Mouse (Mus musculus) hindbrain, embryonic 12.5 days (tissue): Measurements from ENCODE around the gene Pdcd4. TPM values are rescaled to one million over a fixed set of nuclear protein-coding genes. Genes with fewer than 3 reads are reported as not detected.
A peak's percentile ranks its signal among the peaks of the same experiment; 100 is the strongest.

Source experiments
- ATAC-seq: fragments of 200-750 bp; cut with Nextera tagmentation; 2 replicates; pipeline ENCODE4 v1.8.0; 2017; ENCODE audit warnings: moderate TSS enrichment; ENCODE audit not compliant: low FRiP score
- H3K27ac ChIP-seq: fragments of 300-500 bp; sonication (generic); 2 replicates; pipeline ENCODE4 v1.5.1; 2016; ENCODE audit warnings: mild to moderate bottlenecking
- H3K27me3 ChIP-seq: fragments of 300-500 bp; sonication (generic); 2 replicates; pipeline ENCODE4 v1.6.1; 2016; ENCODE audit warnings: mild to moderate bottlenecking
- H3K36me3 ChIP-seq: fragments of 300-500 bp; sonication (generic); 2 replicates; pipeline ENCODE4 v1.6.1; 2016; ENCODE audit warnings: mild to moderate bottlenecking
- H3K4me1 ChIP-seq: fragments of 300-500 bp; sonication (generic); 2 replicates; pipeline ENCODE4 v1.6.1; 2016
- H3K4me2 ChIP-seq: fragments of 300-500 bp; sonication (generic); replicated peaks from 2 replicates; pipeline ENCODE4 v1.6.1; 2016; ENCODE audit warnings: mild to moderate bottlenecking
- H3K4me3 ChIP-seq: fragments of 300-500 bp; sonication (generic); 2 replicates; pipeline ENCODE4 v1.5.1; 2016; ENCODE audit warnings: mild to moderate bottlenecking
- H3K9ac ChIP-seq: fragments of 300-500 bp; sonication (generic); 2 replicates; pipeline ENCODE4 v1.6.1; 2016; ENCODE audit warnings: mild to moderate bottlenecking, moderate library complexity
- H3K9me3 ChIP-seq: fragments of 300-500 bp; sonication (generic); replicated peaks from 2 replicates; pipeline ENCODE4 v1.6.1; 2016; ENCODE audit warnings: mild to moderate bottlenecking
- WGBS: fragments of 180-500 bp; shearing (Covaris S2); methylation state at CpG from one replicate; pipeline ENCODE4 v1.1.7; 2016; 5-methylcytosine and 5-hydroxymethylcytosine counted together
- polyA plus RNA-seq: library from polyadenylated mRNA; unstranded; fragments of >200 nt; fragmentation: Nextera tagmentation; extraction: Ambion mirVana; gene quantifications from 2 replicates; pipeline ENCODE4 v1.2.1, GENCODE M21; 2016

The Pdcd4 gene
- polyA plus RNA-seq, 1 experiment from 2014 or later, result 103 TPM

DNA sequence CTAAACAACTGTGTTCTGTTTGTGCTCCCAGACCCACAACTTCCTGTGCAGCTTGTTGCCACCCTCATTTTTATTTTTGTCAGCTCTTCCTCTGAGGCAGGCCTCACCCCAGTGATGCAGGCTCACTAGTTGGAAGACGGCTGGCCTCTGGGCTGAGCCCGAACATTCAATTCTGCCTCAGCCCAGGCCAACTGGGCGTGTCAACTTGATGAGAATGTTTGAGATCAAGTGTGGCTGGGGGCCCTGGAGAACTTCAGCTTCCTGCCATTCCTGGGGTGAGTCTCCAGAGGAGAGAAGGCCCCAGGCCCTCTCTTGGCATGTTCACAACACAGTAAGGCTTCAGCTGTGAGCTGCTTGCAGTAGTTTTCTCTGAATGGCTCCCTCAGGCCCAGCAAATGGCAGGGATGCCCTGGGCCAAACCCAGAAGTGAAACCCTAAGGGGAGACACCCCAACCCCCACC is 1.7 kb downstream of the Pdcd4 start:
- no peak overlapping the region for H3K27ac ChIP-seq
- no peak overlapping the region for H3K4me3 ChIP-seq
- no peaks in the 10 kb centered on the region for H3K9me3 ChIP-seq
- WGBS, result 84% methylated on average over 3 of the region's 3 CpGs
- H3K4me1 ChIP-seq, result 0 out of 2 replicates have a peak, but pooled peaks cover 5% of the 10 kb centered on the region
- no peak overlapping the region for H3K4me2 ChIP-seq
- H3K27me3 ChIP-seq, result no peaks in the 10 kb centered on the region
- H3K9ac ChIP-seq, result no peak overlapping the region
- no peaks in the 10 kb centered on the region for H3K36me3 ChIP-seq
- no peak for ATAC-seq

DNA sequence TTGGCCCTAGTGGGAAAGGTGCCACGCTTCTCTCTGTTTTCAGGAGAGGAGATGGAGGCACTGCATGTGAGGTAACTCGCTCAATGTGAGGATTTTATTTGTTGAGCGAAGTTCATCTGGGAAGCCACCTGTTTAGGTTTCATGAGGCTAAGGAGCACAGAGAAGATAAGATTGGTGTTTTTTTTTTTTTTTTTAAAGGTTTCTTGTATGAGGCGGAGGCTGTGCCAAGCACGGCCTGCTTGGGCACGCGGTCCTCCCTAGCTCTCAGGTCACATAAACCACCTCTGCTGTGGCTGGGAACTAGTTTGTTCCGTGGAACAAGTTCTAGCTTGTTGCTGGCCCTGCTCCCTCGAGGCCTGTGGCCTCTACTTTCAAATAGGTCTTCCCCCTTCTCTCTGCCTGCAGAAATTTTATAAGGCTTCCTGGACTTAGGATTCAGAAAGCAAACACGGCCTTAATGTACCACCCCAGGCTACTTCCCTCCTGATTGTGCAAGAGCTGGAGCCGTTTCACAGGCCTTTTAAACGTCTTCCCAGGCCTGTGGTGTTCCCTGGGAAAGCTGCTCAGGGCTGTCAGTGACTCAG is 2.6 kb downstream of the Pdcd4 start:
- H3K27ac ChIP-seq, result no peak overlapping the region
- no peaks in the 10 kb centered on the region for H3K27me3 ChIP-seq
- 0 out of 2 replicates have a peak, but pooled peaks cover 5% of the 10 kb centered on the region for H3K4me1 ChIP-seq
- ATAC-seq, result no peak
- no peak overlapping the region for H3K4me3 ChIP-seq
- H3K9ac ChIP-seq, result no peak overlapping the region
- WGBS, result 80% methylated on average over 12 of the region's 12 CpGs
- no peaks in the 10 kb centered on the region for H3K36me3 ChIP-seq
- H3K9me3 ChIP-seq, result no peaks in the 10 kb centered on the region
- H3K4me2 ChIP-seq, result no peak overlapping the region

- no peak for ATAC-seq
- Histone ChIP-seq H3K36me3 (no peaks in the 10 kb centered on the region), H3K4me1 (peaks cover 10% of the 10 kb centered on the region), H3K27me3 (no peaks in the 10 kb centered on the region), H3K9ac (no peak overlapping the region), H3K4me2 (no peak overlapping the region), H3K4me3 (no peak overlapping the region), H3K27ac (no peak overlapping the region), H3K9me3 (no peaks in the 10 kb centered on the region)
- WGBS, result 75% methylated on average over 5 of the region's 5 CpGs
These were observed 6.0 kb downstream of the Pdcd4 start for GRCm38 (mm10) chr19:53898046-53898445.

GRCm38 (mm10) chr19:53898498-53898897 is 6.5 kb downstream of the Pdcd4 start:
- Histone ChIP-seq H3K36me3 (no peaks in the 10 kb centered on the region), H3K9me3 (no peaks in the 10 kb centered on the region), H3K27me3 (no peaks in the 10 kb centered on the region), H3K4me3 (no peak overlapping the region), H3K4me2 (no peak overlapping the region), H3K4me1 (peaks cover 10% of the 10 kb centered on the region), H3K9ac (no peak overlapping the region), H3K27ac (no peak overlapping the region)
- WGBS, result 75% methylated on average over 4 of the region's 4 CpGs
- ATAC-seq, result no peak

DNA sequence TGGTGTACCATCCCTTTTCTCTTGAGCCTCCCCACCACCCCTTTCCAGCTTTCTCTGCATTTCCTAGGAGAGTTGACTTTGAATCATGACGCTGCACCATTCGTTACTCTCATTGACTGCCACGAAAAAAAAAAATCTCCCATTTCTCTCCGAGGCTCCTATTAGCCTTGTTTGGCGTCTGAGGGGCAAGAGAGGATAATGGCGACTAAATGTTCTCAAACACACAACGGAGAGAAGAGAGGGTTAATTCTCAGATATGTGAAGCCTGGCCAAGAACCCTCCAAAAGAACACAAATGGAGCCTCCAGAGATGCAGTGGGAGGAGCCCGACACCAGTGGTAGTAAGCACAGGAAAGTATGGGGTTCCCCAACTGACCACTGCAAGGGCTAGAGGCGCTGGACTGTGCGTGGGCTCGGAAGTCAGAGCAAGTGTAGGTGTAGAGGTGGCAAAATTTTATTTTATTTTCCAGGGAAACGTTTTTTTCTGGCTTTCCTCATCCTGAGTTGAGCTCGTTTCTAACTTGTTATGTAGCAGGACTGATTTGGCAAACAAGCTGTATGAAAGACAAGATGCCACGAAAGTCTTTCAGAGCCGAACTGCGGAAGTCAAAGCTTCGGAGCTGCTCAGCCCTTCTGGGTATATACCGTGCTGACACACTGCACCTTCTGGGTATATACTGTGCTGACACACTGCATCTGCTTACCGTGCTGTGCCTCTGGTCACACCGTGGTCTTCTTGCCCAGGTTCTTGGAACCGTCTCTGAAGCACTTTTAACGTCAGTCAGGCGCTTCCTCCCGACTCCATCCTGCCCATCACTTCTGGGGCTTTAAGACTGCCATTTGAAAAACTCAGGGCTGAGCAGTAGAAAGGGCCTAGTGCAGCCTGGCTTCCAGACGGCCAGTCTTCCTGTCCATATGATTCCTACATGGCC is 7.2 kb downstream of the Pdcd4 start:
- H3K27me3 ChIP-seq, result no peaks in the 10 kb centered on the region
- H3K36me3 ChIP-seq, result no peaks in the 10 kb centered on the region
- peaks cover 8% of the 10 kb centered on the region for H3K4me1 ChIP-seq
- H3K27ac ChIP-seq, result no peak overlapping the region
- no peaks in the 10 kb centered on the region for H3K9me3 ChIP-seq
- H3K4me2 ChIP-seq, result no peak overlapping the region
- H3K9ac ChIP-seq, result no peak overlapping the region
- WGBS, result 84% methylated on average over 25 of the region's 25 CpGs
- no peak overlapping the region for H3K4me3 ChIP-seq
- no peak for ATAC-seq

GRCm38 (mm10) chr19:53899941-53900610 is 8.0 kb downstream of the Pdcd4 start:
- Histone ChIP-seq H3K9ac (no peak overlapping the region), H3K36me3 (no peaks in the 10 kb centered on the region), H3K4me2 (no peak overlapping the region), H3K27me3 (no peaks in the 10 kb centered on the region), H3K9me3 (no peaks in the 10 kb centered on the region), H3K4me1 (peaks cover 15% of the 10 kb centered on the region), H3K27ac (no peak overlapping the region), H3K4me3 (no peak overlapping the region)
- WGBS, result 85% methylated on average over 14 of the region's 14 CpGs
- no peak for ATAC-seq

DNA sequence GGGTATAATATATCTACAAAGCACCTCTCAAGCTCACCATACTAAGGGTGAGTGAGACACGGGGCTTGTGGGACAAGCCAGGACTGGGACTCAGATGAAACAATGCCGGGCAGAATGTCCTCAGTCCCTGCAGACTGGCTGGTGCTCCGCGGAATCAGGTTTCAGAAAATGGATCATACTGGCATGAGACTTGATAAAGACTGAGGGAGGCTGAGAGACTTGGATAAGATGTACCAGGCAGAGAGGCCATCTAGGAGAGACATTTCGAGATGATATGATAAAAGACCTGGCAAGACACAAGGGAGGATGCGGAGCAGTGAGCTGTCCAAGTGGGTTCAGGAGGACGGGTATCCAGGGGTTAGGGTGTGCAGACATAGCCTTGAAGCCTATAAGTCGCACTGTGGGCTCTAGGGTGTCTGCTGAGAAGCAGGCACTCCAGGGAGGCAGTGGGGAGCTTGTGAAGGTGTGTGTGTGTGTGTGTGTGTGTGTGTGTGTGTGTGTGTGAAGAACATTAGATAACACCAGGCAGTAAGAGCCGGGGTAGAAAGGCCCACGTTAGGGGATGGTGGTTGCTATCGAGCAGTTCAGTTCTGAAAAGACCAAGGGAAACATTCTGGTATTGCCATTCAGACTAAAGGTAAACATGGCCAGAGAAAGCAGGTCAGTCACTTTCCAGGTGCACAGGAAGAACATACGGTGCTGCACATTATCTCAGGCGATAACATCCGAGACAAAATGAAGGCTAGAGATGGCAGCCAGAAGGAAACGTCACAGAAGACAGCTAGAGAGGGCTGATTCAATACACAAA is 10.1 kb downstream of the Pdcd4 start:
- peaks cover 20% of the 10 kb centered on the region for H3K4me1 ChIP-seq
- peak overlapping the region; percentile 68 for H3K4me2 ChIP-seq
- no peak; the same call in 1 of the 2 replicates for ATAC-seq
- H3K36me3 ChIP-seq, result no peaks in the 10 kb centered on the region
- 58% methylated on average over 15 of the region's 15 CpGs for WGBS
- H3K4me3 ChIP-seq, result peak overlapping the region; percentile 97
- H3K27ac ChIP-seq, result peak overlapping the region; percentile 90
- no peaks in the 10 kb centered on the region for H3K27me3 ChIP-seq
- H3K9ac ChIP-seq, result peak overlapping the region; percentile 93
- H3K9me3 ChIP-seq, result no peaks in the 10 kb centered on the region

GRCm38 (mm10) chr19:53902739-53903487 is 10.9 kb downstream of the Pdcd4 start:
- Histone ChIP-seq H3K36me3 (no peaks in the 10 kb centered on the region), H3K27ac (peak overlapping the region; percentile 90), H3K4me2 (peak overlapping the region; percentile 68), H3K4me1 (peaks cover 20% of the 10 kb centered on the region), H3K9ac (peak overlapping the region; percentile 93), H3K9me3 (no peaks in the 10 kb centered on the region), H3K4me3 (peak overlapping the region; percentile 97), H3K27me3 (no peaks in the 10 kb centered on the region)
- under 1% methylated on average over 61 of the region's 61 CpGs for WGBS
- peak; percentile 98 for ATAC-seq

- ATAC-seq, result peak; percentile 73
- WGBS, result under 1% methylated on average over 75 of the region's 83 CpGs
- Histone ChIP-seq H3K9me3 (no peaks in the 10 kb centered on the region), H3K4me2 (peak overlapping the region; percentile 68), H3K9ac (peak overlapping the region; percentile 93), H3K27ac (peak overlapping the region; percentile 90), H3K4me3 (peak overlapping the region; percentile 97), H3K27me3 (no peaks in the 10 kb centered on the region), H3K4me1 (peaks cover 20% of the 10 kb centered on the region), H3K36me3 (no peaks in the 10 kb centered on the region)
These were observed 11.7 kb downstream of the Pdcd4 start for GRCm38 (mm10) chr19:53903507-53904321.

GRCm38 (mm10) chr19:53904833-53905480 is 12.9 kb downstream of the Pdcd4 start:
- ATAC-seq, result no peak
- Histone ChIP-seq H3K27me3 (no peaks in the 10 kb centered on the region), H3K27ac (no peak overlapping the region), H3K4me3 (peak overlapping the region; percentile 97), H3K36me3 (peaks cover 9% of the 10 kb centered on the region), H3K4me2 (peak overlapping the region; percentile 68), H3K4me1 (peaks cover 20% of the 10 kb centered on the region), H3K9me3 (no peaks in the 10 kb centered on the region), H3K9ac (peak overlapping the region; percentile 93; the same call in 1 of the 2 replicates)
- 78% methylated on average over 7 of the region's 7 CpGs for WGBS
